Mouse (Mus musculus) urinary bladder, postnatal 14 days (tissue): ENCODE measurements around the gene Tenm1.

Source experiments
- DNase-seq: peaks from one replicate; pipeline ENCODE4 v3.0.0; 2021; ENCODE audit warnings: low spot score

The Tenm1 gene

GRCm38 (mm10) chrX:43428855-43429263, at the start of gene Tenm1:
Gene Tenm1 (minus strand): TSS chrX:43429126.
- no peak for DNase-seq

- no peak for DNase-seq
Observed at GRCm38 (mm10) chrX:43467311-43467710, 38.4 kb upstream of the Tenm1 start.

DNA sequence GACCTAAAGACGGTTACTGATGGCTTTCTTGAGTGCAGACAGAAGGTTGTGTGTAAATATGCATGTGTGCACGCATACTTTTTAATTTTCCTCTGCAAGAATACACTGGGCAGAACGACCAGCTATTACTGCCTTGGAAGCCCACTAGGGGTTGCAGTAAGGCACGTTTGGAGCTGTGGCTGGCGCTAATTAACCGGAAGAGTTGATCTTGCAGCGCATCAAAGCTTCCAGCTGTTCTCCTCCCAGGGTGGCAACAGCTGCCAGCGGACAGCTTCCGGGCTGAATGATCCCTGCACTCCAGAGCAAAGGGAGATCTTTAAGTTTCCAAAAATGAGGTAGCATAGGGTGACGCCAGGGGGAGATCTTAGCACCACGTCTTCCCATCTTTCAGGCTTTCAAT, 1.7 kb upstream of the Tenm1 start:
- no peak for DNase-seq

- DNase-seq = no peak
Observed at GRCm38 (mm10) chrX:43429982-43430531, 1.1 kb upstream of the Tenm1 start.

DNA sequence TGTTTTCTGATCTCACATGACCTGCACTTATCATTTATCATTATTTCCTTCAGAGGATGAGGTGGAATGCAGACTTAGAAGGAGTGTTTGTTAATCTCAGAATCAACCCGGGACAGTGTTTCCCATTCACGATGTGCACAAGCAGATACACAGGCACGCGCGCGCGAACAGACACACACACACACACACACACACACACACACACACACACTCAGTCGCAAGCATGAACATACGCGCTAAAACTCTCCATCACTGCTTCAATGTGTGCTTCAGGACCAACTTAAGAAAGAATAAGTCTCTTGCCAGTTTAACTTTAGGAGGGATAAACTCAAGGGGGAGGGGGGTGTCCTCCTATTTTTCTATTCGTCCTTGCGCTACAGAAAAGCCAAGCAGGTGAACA, 411 bp upstream of the Tenm1 start:
- no peak for DNase-seq

DNA sequence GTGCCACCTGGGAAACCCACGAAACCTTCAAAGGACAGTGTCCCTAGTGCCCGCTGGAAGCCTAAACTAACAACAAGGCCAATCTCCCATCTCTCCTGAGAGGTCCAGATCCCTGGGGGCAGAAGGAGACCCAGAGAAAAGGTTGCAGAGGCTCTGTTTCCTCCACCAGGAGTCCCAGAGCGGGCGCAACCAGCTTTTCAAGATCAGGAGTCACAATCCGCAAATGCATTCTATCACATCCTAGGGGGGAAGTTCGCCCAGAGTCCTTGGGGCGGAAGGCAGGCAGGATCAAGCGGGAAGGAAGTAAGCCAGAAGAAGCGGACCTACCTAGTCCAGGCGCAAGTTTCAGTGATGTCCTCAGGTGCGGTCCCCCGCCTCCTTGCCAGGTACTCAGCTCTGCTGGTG, 963 bp downstream of the Tenm1 start:
- no peak for DNase-seq

- no peak for DNase-seq
Observed at GRCm38 (mm10) chrX:43427111-43427510, 1.8 kb downstream of the Tenm1 start.

DNA sequence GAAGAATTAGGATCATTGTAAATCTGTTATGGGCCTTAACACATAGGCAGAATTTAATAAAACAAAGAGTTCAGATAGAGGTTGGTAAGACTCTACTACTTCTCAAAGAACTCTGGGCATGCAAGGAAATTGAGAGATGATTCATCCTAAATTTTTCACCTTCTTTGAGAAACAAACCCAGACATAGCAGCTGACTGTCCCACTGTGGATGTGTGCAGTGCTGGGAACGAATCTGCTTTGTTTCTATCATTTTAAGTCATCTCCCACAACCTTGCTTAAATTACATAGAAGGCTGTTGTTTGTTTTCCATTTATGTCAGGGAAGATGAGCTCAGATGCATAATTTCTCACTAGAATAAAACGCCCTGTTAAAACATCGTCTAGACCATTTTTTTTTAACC, 31.0 kb downstream of the Tenm1 start:
- DNase-seq = no peak

DNA sequence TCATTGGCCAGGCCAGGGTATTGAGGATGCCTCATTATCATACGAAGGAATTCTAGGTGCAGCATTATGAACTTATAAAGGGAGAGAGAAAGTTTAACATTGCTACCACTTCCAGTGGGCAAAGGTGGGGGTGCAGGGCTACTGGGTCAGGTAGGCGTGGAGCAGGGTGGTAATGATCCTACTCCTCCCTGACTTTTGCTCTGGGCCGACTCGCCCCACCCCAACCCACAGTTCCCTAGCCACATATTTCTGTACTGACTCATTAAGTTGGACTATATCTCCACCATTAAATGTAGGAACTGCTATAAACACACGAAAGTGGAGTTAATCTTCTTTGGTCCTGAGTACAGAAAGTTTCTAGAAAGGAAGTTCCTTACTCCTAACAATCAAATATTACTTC, 40.8 kb downstream of the Tenm1 start:
- no peak for DNase-seq

- DNase-seq = no peak
Observed at GRCm38 (mm10) chrX:43372526-43372925, 56.4 kb downstream of the Tenm1 start.

GRCm38 (mm10) chrX:43319351-43319750, 109.6 kb downstream of the Tenm1 start:
- no peak for DNase-seq

- no peak for DNase-seq
Observed at GRCm38 (mm10) chrX:43317801-43318520, 111.0 kb downstream of the Tenm1 start.

DNA sequence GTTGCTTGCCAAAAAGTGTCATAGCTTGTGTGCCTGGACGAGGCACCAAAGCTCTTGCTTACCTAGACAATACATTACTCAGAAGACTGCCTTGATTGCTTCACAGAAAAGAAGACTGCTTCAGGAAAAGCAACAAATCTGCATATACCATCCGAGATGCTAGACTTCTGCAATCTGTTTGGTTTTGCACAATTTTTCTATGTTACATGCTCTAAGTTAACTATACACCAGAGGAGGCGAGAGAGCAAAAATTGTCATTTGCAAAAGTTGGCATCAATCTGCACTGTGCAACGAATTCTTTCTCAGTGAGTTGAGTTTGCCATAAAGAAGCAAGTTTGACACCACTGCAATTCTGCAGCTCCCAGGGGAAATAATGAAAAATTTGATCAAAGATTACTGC, 193.1 kb downstream of the Tenm1 start:
- no peak for DNase-seq

DNA sequence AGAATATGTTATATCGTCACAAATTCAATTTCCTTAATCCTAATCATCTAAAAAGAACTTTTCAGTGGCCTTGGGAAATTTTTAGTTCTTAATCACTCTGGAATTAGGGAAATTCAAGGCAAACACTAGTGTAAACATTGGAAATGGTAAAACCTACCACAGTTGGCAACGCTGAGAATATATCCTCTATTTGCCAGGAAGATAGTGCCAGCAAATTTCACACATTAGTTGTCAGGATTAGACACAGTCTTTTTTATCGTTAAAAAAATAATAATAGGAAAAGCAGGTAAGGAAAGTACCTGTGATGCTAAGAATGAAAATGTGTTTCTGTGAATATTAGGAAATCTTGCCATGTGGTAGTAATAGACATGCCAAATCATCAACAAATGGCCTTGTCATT, 223.9 kb downstream of the Tenm1 start:
- no peak for DNase-seq

DNA sequence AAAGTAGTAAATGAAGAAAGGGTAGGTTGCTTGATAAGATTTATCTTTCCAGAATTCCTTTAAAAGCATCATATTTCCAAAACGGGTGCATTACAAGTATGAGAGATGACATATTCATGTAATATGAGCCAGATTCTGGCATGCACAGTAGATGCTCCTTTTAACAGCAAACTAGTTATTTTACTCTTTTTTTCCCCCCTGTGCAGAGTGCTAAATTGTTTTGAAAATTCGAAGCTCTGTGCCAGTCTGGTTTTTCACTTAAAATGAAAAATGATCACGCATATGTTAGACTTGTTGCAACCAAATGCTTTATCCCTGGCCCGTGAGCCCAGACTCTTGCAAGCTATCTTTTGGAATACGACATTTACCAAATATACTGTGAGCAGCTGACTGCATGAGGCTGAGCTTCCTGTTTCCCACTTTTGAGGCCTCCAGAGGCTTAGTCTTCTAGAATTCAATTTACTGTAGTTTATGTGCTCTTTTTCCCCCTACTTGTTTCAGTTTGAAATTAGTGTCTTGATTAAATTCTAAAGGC, 226.6 kb downstream of the Tenm1 start:
- no peak for DNase-seq

- DNase-seq = no peak
Observed at GRCm38 (mm10) chrX:43182975-43183374, 246.0 kb downstream of the Tenm1 start.

GRCm38 (mm10) chrX:43151561-43151960, 277.4 kb downstream of the Tenm1 start:
- no peak for DNase-seq

GRCm38 (mm10) chrX:43129696-43130095, 299.2 kb downstream of the Tenm1 start:
- DNase-seq = no peak

- DNase-seq = no peak
Observed at GRCm38 (mm10) chrX:43122491-43122890, 306.4 kb downstream of the Tenm1 start.

GRCm38 (mm10) chrX:43122001-43122400, 306.9 kb downstream of the Tenm1 start:
- DNase-seq = no peak

- no peak for DNase-seq
Observed at GRCm38 (mm10) chrX:42986100-42986499, 442.8 kb downstream of the Tenm1 start.

DNA sequence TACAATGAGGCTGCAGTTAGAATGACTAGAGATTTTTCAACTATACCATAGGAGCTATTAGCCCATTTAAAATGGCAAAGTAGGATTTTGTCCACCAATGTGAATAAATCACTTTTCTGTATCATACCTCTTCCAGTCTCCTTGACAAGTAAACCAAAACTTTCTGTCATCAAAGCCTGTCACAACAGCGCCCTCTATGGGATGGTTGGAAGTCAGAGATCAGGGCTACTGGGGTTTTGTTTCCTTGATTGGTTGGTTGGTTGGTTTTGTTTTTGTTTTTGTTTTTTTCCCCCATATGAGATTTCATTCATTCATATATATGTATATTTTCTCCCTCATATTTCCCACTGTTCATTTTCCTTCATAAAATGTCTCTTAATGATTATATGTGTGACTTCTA, 455.4 kb downstream of the Tenm1 start:
- peak; percentile 2 for DNase-seq

- DNase-seq = no peak
Observed at GRCm38 (mm10) chrX:42967611-42968010, 461.3 kb downstream of the Tenm1 start.

DNA sequence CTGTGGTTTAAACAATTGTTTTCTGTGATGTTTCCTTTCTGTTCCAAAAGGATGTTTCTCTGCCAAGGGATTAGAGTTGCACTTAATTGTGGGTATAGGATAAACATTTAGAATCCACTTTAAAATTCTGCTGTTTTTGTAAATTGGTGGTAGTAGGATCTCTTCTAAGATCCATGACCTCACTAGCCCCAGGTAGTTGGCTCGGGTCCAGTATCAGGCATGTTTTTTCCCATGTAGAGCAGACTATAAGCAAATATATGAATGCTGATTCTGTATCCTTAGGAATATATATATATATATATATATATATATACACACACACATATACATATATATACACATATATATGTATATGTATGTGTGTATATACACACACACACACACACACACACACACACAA, 567.2 kb downstream of the Tenm1 start:
- no peak for DNase-seq
